ENCODE assay signal across 14 mouse cellular contexts in genomic region chr1:128009751-128010150, GRCm38 (mm10).
"Had no signal": no experiment of that assay in that cellular context is flagged by ENCODE, and none has a peak within 500 bp of the region (broad histone marks: within the 10 kb centered on the region; RNA-seq: fewer than 3 reads in every experiment).

No protein-coding gene starts in this region.

- H3K4me3 ChIP-seq: kidney, embryonic 15.5 days; limb, embryonic 13.5 days; myocyte; neural tube, embryonic 15.5 days had no signal

- H3K4me2 ChIP-seq: kidney, embryonic 15.5 days; limb, embryonic 13.5 days; neural tube, embryonic 15.5 days had no signal

- DNase-seq: kidney, adult 2 months; kidney, postnatal 14 days; left cerebral cortex, postnatal 4 days; lung, adult 18-20 months; right cerebral cortex, postnatal 4 days; spleen, adult 18-20 months; thymus, adult 18-20 months; thymus, postnatal 14 days had no signal

- ATAC-seq: intestine, embryonic 16.5 days had no signal

- H3K27me3 ChIP-seq: kidney, embryonic 15.5 days; limb, embryonic 13.5 days; neural tube, embryonic 15.5 days had no signal

- H3K9me3 ChIP-seq: kidney, embryonic 15.5 days; limb, embryonic 13.5 days; neural tube, embryonic 15.5 days had no signal

- H3K9ac ChIP-seq: kidney, embryonic 15.5 days; limb, embryonic 13.5 days; liver, embryonic 14.5 days; neural tube, embryonic 15.5 days had no signal

- H3K4me1 ChIP-seq: kidney, embryonic 15.5 days; limb, embryonic 13.5 days; neural tube, embryonic 15.5 days had no signal

- H3K36me3 ChIP-seq: neural tube, embryonic 15.5 days had no signal

- H3K27ac ChIP-seq: kidney, embryonic 15.5 days; limb, embryonic 13.5 days; liver, embryonic 14.5 days; neural tube, embryonic 15.5 days had no signal
